Mouse (Mus musculus): ENCODE measurements around the gene Gabrr1. TPM values are rescaled to one million over a fixed set of nuclear protein-coding genes. Genes with fewer than 3 reads are reported as not detected.
"Not testable (repeated sequence)": the region's sequence is repeated elsewhere in the genome, so short reads cannot be mapped to it uniquely, and the experiment has no call there.

Gene Gabrr1
- total RNA-seq (2014; rRNA removed) (0.21 TPM in 1 of 2 replicates, not detected in the other), polyA plus RNA-seq (2015; fragmentation: Nextera tagmentation; extraction: Ambion mirVana) (0.37 and 0.61 TPM in 2 replicates)

GRCm38 (mm10) chr4:33132221-33132620 lies at the start of gene Gabrr1:
Gene Gabrr1 (plus strand): TSS chr4:33132521.
- no peak within 1 kb of the TSS for H3K27ac ChIP-seq
- H3K9ac ChIP-seq (replicated peaks; ENCODE audit: low read length), result no peak within 1 kb of the TSS
- no peak within 1 kb of the TSS for H3K4me3 ChIP-seq (ENCODE audit: low read length)
- no peak for TF ChIP-seq CTCF (IDR thresholded peaks at IDR 0.05; ENCODE audit: low read depth)
- no peaks in the 10 kb centered on the region for H3K27me3 ChIP-seq (ENCODE audit: insufficient read depth, low read length)
- DNase-seq (ENCODE audit: low spot score), result no peak
- no peaks in the 10 kb centered on the region for H3K36me3 ChIP-seq (ENCODE audit: insufficient read depth, low read length)
- H3K4me1 ChIP-seq (ENCODE audit: insufficient read depth, low read length), result no peaks in the 10 kb centered on the region
- 80% methylated on average over 11 of the region's 11 CpGs for WGBS
- 0 out of 2 replicates have a peak, but pooled peaks cover 2% of the 10 kb centered on the region for H3K9me3 ChIP-seq (ENCODE audit: low read length)
- no peak within 1 kb of the TSS for H3K4me2 ChIP-seq (ENCODE audit: low read depth, low read length)
- ATAC-seq, result no peak

- H3K4me1 ChIP-seq (ENCODE audit: insufficient read depth, low read length), result no peaks in the 10 kb centered on the region
- no peaks in the 10 kb centered on the region for H3K27me3 ChIP-seq (ENCODE audit: insufficient read depth, low read length)
- no peak for TF ChIP-seq CTCF (IDR thresholded peaks at IDR 0.05; ENCODE audit: low read depth)
- H3K9ac ChIP-seq (replicated peaks; ENCODE audit: low read length), result no peak overlapping the region
- ATAC-seq (no peak), DNase-seq (ENCODE audit: low spot score) (no peak)
- WGBS, result 83% methylated on average over 6 of the region's 6 CpGs
- H3K4me2 ChIP-seq (ENCODE audit: low read depth, low read length), result no peak overlapping the region
- no peaks in the 10 kb centered on the region for H3K9me3 ChIP-seq (ENCODE audit: low read length)
- H3K4me3 ChIP-seq (ENCODE audit: low read length), result no peak overlapping the region
- H3K36me3 ChIP-seq (ENCODE audit: insufficient read depth, low read length), result no peaks in the 10 kb centered on the region
- no peak overlapping the region for H3K27ac ChIP-seq
Measured at GRCm38 (mm10) chr4:33099118-33099694, 33.1 kb upstream of the Gabrr1 start.

- ATAC-seq, result no peak
Measured at GRCm38 (mm10) chr4:33109720-33110458, 22.4 kb upstream of the Gabrr1 start.

GRCm38 (mm10) chr4:33110845-33111244 lies 21.5 kb upstream of the Gabrr1 start:
- no peak for ATAC-seq

More at GRCm38 (mm10) chr4:33109720-33110458, 22.4 kb upstream of the Gabrr1 start:
- Histone ChIP-seq H3K4me1 (ENCODE audit: insufficient read depth, low read length) (no peaks in the 10 kb centered on the region), H3K9me3 (ENCODE audit: low read length) (no peaks in the 10 kb centered on the region), H3K4me3 (ENCODE audit: low read length) (no peak overlapping the region), H3K4me2 (ENCODE audit: low read depth, low read length) (no peak overlapping the region), H3K27me3 (ENCODE audit: insufficient read depth, low read length) (no peaks in the 10 kb centered on the region), H3K36me3 (ENCODE audit: insufficient read depth, low read length) (no peaks in the 10 kb centered on the region), H3K9ac (replicated peaks; ENCODE audit: low read length) (no peak overlapping the region), H3K27ac (no peak overlapping the region)
- no peak for TF ChIP-seq CTCF (IDR thresholded peaks at IDR 0.05; ENCODE audit: low read depth)
- no peak for DNase-seq (ENCODE audit: low spot score)
- WGBS, result 88% methylated on average over 14 of the region's 14 CpGs

GRCm38 (mm10) chr4:33111358-33111757 lies 21.0 kb upstream of the Gabrr1 start:
- 88% methylated on average over 9 of the region's 9 CpGs for whole genome bisulfite sequencing
- DNase-seq (ENCODE audit: low spot score) (no peak), ATAC-seq (no peak)
- H3K4me3 ChIP-seq (ENCODE audit: low read length), result no peak overlapping the region
- no peaks in the 10 kb centered on the region for H3K36me3 ChIP-seq (ENCODE audit: insufficient read depth, low read length)
- no peaks in the 10 kb centered on the region for H3K27me3 ChIP-seq (ENCODE audit: insufficient read depth, low read length)
- H3K27ac ChIP-seq, result no peak overlapping the region
- no peak overlapping the region for H3K9ac ChIP-seq (replicated peaks; ENCODE audit: low read length)
- H3K4me1 ChIP-seq (ENCODE audit: insufficient read depth, low read length), result no peaks in the 10 kb centered on the region
- no peak for TF ChIP-seq CTCF (IDR thresholded peaks at IDR 0.05; ENCODE audit: low read depth)
- no peaks in the 10 kb centered on the region for H3K9me3 ChIP-seq (ENCODE audit: low read length)
- H3K4me2 ChIP-seq (ENCODE audit: low read depth, low read length), result no peak overlapping the region

More at GRCm38 (mm10) chr4:33110845-33111244, 21.5 kb upstream of the Gabrr1 start:
- Histone ChIP-seq H3K4me1 (ENCODE audit: insufficient read depth, low read length) (no peaks in the 10 kb centered on the region), H3K4me3 (ENCODE audit: low read length) (no peak overlapping the region), H3K9ac (replicated peaks; ENCODE audit: low read length) (no peak overlapping the region), H3K9me3 (ENCODE audit: low read length) (no peaks in the 10 kb centered on the region), H3K27me3 (ENCODE audit: insufficient read depth, low read length) (no peaks in the 10 kb centered on the region), H3K27ac (no peak overlapping the region), H3K36me3 (ENCODE audit: insufficient read depth, low read length) (no peaks in the 10 kb centered on the region), H3K4me2 (ENCODE audit: low read depth, low read length) (no peak overlapping the region)
- DNase-seq (ENCODE audit: low spot score), result no peak
- no peak for TF ChIP-seq CTCF (IDR thresholded peaks at IDR 0.05; ENCODE audit: low read depth)
- WGBS, result 76% methylated on average over 7 of the region's 7 CpGs

GRCm38 (mm10) chr4:33112866-33113265 lies 19.5 kb upstream of the Gabrr1 start:
- not testable (repeated sequence) for H3K27ac ChIP-seq; H3K36me3 ChIP-seq (ENCODE audit: insufficient read depth, low read length); H3K9me3 ChIP-seq (ENCODE audit: low read length); H3K9ac ChIP-seq (replicated peaks; ENCODE audit: low read length); ATAC-seq; DNase-seq (ENCODE audit: low spot score); H3K27me3 ChIP-seq (ENCODE audit: insufficient read depth, low read length); H3K4me3 ChIP-seq (ENCODE audit: low read length); H3K4me2 ChIP-seq (ENCODE audit: low read depth, low read length); H3K4me1 ChIP-seq (ENCODE audit: insufficient read depth, low read length)
- 93% methylated on average over 11 of the region's 14 CpGs for WGBS

- peak; percentile 58; the same call in 1 of the 2 replicates for ATAC-seq
- WGBS, result 4% methylated on average over 3 of the region's 3 CpGs
Measured at GRCm38 (mm10) chr4:33119118-33119517, 13.2 kb upstream of the Gabrr1 start.

More at GRCm38 (mm10) chr4:33119118-33119517, 13.2 kb upstream of the Gabrr1 start:
- H3K27ac ChIP-seq; H3K4me3 ChIP-seq (ENCODE audit: low read length); H3K4me2 ChIP-seq (ENCODE audit: low read depth, low read length); H3K4me1 ChIP-seq (ENCODE audit: insufficient read depth, low read length); H3K36me3 ChIP-seq (ENCODE audit: insufficient read depth, low read length); H3K9ac ChIP-seq (replicated peaks; ENCODE audit: low read length); H3K27me3 ChIP-seq (ENCODE audit: insufficient read depth, low read length); H3K9me3 ChIP-seq (ENCODE audit: low read length): not testable (repeated sequence)
- peak; percentile 77 for TF ChIP-seq CTCF (IDR thresholded peaks at IDR 0.05; ENCODE audit: low read depth)
- peak; percentile 90 for DNase-seq (ENCODE audit: low spot score)
